In genomic region chr6:50029895-50030515, GRCm38 (mm10) we compare ENCODE assay signal across 23 mouse cellular contexts.
DNase-seq lines count a peak whose midpoint lies in the region; ATAC-seq lines count a peak whose summit lies in the region.
"Had no signal": no experiment of that assay in that cellular context is flagged by ENCODE, and none has a peak within 500 bp of the region (broad histone marks: within the 10 kb centered on the region; RNA-seq: fewer than 3 reads in every experiment).

No protein-coding gene starts in this region.

- 59% methylated on average over 10 of the region's 10 CpGs for WGBS in heart, embryonic 10.5 days
- 57% methylated on average over 10 of the region's 10 CpGs for WGBS in heart, embryonic 11.5 days (ENCODE audit: insufficient replicate concordance)
- WGBS in liver, embryonic 15.5 days (ENCODE audit: insufficient replicate concordance): 15% methylated on average over 10 of the region's 10 CpGs

- H3K4me1 ChIP-seq in heart, embryonic 10.5 days: peaks cover 11% of the 10 kb centered on the region; the same call in 1 of the 2 replicates
- H3K4me1 ChIP-seq in heart, embryonic 11.5 days (ENCODE audit: control insufficient read depth, insufficient read depth, low read length): no peaks in the 10 kb centered on the region
- H3K4me1 ChIP-seq in liver, embryonic 15.5 days (replicated peaks): no peaks in the 10 kb centered on the region

- no peak overlapping the region; the same call in 1 of the 2 replicates for H3K4me2 ChIP-seq in heart, embryonic 11.5 days
- peak overlapping the region; percentile 32 for H3K4me2 ChIP-seq in liver, embryonic 15.5 days
- H3K4me2 ChIP-seq: heart, embryonic 15.5 days; kidney, embryonic 15.5 days; midbrain, embryonic 12.5 days had no signal

- no peak overlapping the region for H3K4me3 ChIP-seq in heart, embryonic 10.5 days
- no peak overlapping the region for H3K4me3 ChIP-seq in heart, embryonic 11.5 days (ENCODE audit: low read depth, low read length)
- H3K4me3 ChIP-seq in liver, embryonic 15.5 days (replicated peaks): no peak overlapping the region
- H3K4me3 ChIP-seq: heart, embryonic 15.5 days; hindbrain, embryonic 10.5 days; kidney, embryonic 15.5 days; left cerebral cortex, adult 2 months; limb, embryonic 10.5 days; midbrain, embryonic 12.5 days had no signal

- no peaks in the 10 kb centered on the region for H3K36me3 ChIP-seq in heart, embryonic 10.5 days
- no peaks in the 10 kb centered on the region for H3K36me3 ChIP-seq in heart, embryonic 11.5 days (ENCODE audit: control insufficient read depth, insufficient read depth, low read length)
- no peaks in the 10 kb centered on the region for H3K36me3 ChIP-seq in liver, embryonic 15.5 days (replicated peaks)
- H3K36me3 ChIP-seq: heart, embryonic 15.5 days; hindbrain, embryonic 10.5 days; kidney, embryonic 15.5 days; limb, embryonic 10.5 days; midbrain, embryonic 12.5 days had no signal

- H3K9me3 ChIP-seq in heart, embryonic 10.5 days: no peaks in the 10 kb centered on the region
- H3K9me3 ChIP-seq in heart, embryonic 11.5 days (replicated peaks; ENCODE audit: control insufficient read depth, low read length): no peaks in the 10 kb centered on the region
- no peaks in the 10 kb centered on the region for H3K9me3 ChIP-seq in liver, embryonic 15.5 days (replicated peaks)
- H3K9me3 ChIP-seq: heart, embryonic 15.5 days; hindbrain, embryonic 10.5 days; kidney, embryonic 15.5 days; limb, embryonic 10.5 days; midbrain, embryonic 12.5 days had no signal

- no peak overlapping the region for H3K9ac ChIP-seq in heart, embryonic 11.5 days (ENCODE audit: low read depth, low read length)
- no peak overlapping the region for H3K9ac ChIP-seq in liver, embryonic 15.5 days
- H3K9ac ChIP-seq: heart, embryonic 15.5 days; kidney, embryonic 15.5 days; midbrain, embryonic 12.5 days had no signal

- no peak for ATAC-seq in heart, embryonic 11.5 days (replicated peaks; ENCODE audit: insufficient number of reproducible peaks, low FRiP score, low TSS enrichment)
- peak; percentile 98 for ATAC-seq in common myeloid progenitor, adult 5-6 weeks (replicated peaks; ENCODE audit: low read depth, poor library complexity, severe bottlenecking)
- ATAC-seq in liver, embryonic 15.5 days (ENCODE audit: insufficient read depth): no peak
- ATAC-seq: forebrain, embryonic 14.5 days; hindbrain, postnatal 0 days; intestine, postnatal 0 days had no signal

- DNase-seq in heart, embryonic 10.5 days (ENCODE audit: low spot score): peak; percentile 11
- peak; percentile 87 for DNase-seq in MEL-GATA-1-ER (ENCODE audit: extremely low read depth, low read depth)
- no peak for DNase-seq in frontal cortex, postnatal 36 days (ENCODE audit: low spot score in 2 of 2)
- no peak for DNase-seq in testis, postnatal 14 days (ENCODE audit: low spot score)
- no peak for DNase-seq in neural tube, embryonic 10.5 days (ENCODE audit: extremely low spot score, low spot score)
- DNase-seq: adrenal gland, adult 8-10 months; cerebellum, adult 11-12 months; cerebellum, postnatal 25 days; gastrocnemius, postnatal 25 days; layer of hippocampus, adult 9-11 months; lung, postnatal 36 days had no signal

- H3K27ac ChIP-seq in heart, embryonic 10.5 days: no peak overlapping the region
- H3K27ac ChIP-seq in heart, embryonic 11.5 days (ENCODE audit: low read depth, low read length): no peak overlapping the region
- H3K27ac ChIP-seq in liver, embryonic 15.5 days (replicated peaks): no peak overlapping the region
- H3K27ac ChIP-seq: heart, embryonic 15.5 days; hindbrain, embryonic 10.5 days; hindbrain, postnatal 0 days; kidney, embryonic 15.5 days; left cerebral cortex, adult 2 months; limb, embryonic 10.5 days; midbrain, embryonic 12.5 days had no signal

- H3K27me3 ChIP-seq in heart, embryonic 10.5 days (ENCODE audit: insufficient read depth, poor library complexity, severe bottlenecking): no peaks in the 10 kb centered on the region
- H3K27me3 ChIP-seq in heart, embryonic 11.5 days (ENCODE audit: control insufficient read depth, insufficient read depth, low read length): no peaks in the 10 kb centered on the region
- H3K27me3 ChIP-seq in liver, embryonic 15.5 days: no peaks in the 10 kb centered on the region
- H3K27me3 ChIP-seq: midbrain, embryonic 12.5 days had no signal

Comparison
In these comparisons a context has a peak if more than half of its experiments do, and no peak if none do; other contexts are left out.
1. DNase-seq: peak in heart, embryonic 10.5 days (single experiment) and MEL-GATA-1-ER (single experiment); none in frontal cortex, postnatal 36 days (0 of 2), testis, postnatal 14 days (single experiment) and neural tube, embryonic 10.5 days (single experiment).